Mouse (Mus musculus): Measurements from ENCODE around the gene Ffar4.

Ffar4 gene

GRCm38 (mm10) chr19:38096858-38097758, at the start of gene Ffar4:
Gene Ffar4 (plus strand): TSS chr19:38097071.
- no peak for DNase-seq

- no peak for DNase-seq
These were observed 47.2 kb upstream of the Ffar4 start for GRCm38 (mm10) chr19:38049686-38050085.

- DNase-seq = no peak
These were observed 43.4 kb upstream of the Ffar4 start for GRCm38 (mm10) chr19:38053227-38054041.

- DNase-seq = peak; percentile 87
These were observed 42.6 kb upstream of the Ffar4 start for GRCm38 (mm10) chr19:38054149-38054719.

GRCm38 (mm10) chr19:38054720-38055192, 42.1 kb upstream of the Ffar4 start, which contains the start of gene Cep55:
Gene Cep55 (plus strand): TSS chr19:38055011.
- DNase-seq = peak; percentile 95

- DNase-seq = no peak
These were observed 41.1 kb upstream of the Ffar4 start for GRCm38 (mm10) chr19:38055798-38056197.

- no peak for DNase-seq
These were observed 40.6 kb upstream of the Ffar4 start for GRCm38 (mm10) chr19:38056276-38056675.

GRCm38 (mm10) chr19:38056931-38057330, 39.9 kb upstream of the Ffar4 start:
- no peak for DNase-seq

- DNase-seq = no peak
These were observed 33.7 kb upstream of the Ffar4 start for GRCm38 (mm10) chr19:38063201-38063600.

- DNase-seq = no peak
These were observed 32.8 kb upstream of the Ffar4 start for GRCm38 (mm10) chr19:38064051-38064450.

- no peak for DNase-seq
These were observed 23.6 kb upstream of the Ffar4 start for GRCm38 (mm10) chr19:38073226-38073625.

GRCm38 (mm10) chr19:38075051-38075450, 21.8 kb upstream of the Ffar4 start:
- no peak for DNase-seq

- no peak for DNase-seq
These were observed 20.6 kb upstream of the Ffar4 start for GRCm38 (mm10) chr19:38076251-38076650.

- DNase-seq = no peak
These were observed 18.9 kb upstream of the Ffar4 start for GRCm38 (mm10) chr19:38077851-38078540.

- DNase-seq = no peak
These were observed 15.5 kb upstream of the Ffar4 start for GRCm38 (mm10) chr19:38081361-38081760.

- no peak for DNase-seq
These were observed 13.8 kb upstream of the Ffar4 start for GRCm38 (mm10) chr19:38082931-38083525.

- no peak for DNase-seq
These were observed 11.0 kb upstream of the Ffar4 start for GRCm38 (mm10) chr19:38085841-38086240.

- DNase-seq = no peak
These were observed 9.8 kb upstream of the Ffar4 start for GRCm38 (mm10) chr19:38086948-38087551.

- no peak for DNase-seq
These were observed 7.5 kb upstream of the Ffar4 start for GRCm38 (mm10) chr19:38089358-38089757.

GRCm38 (mm10) chr19:38091512-38091985, 5.3 kb upstream of the Ffar4 start:
- DNase-seq = no peak

- DNase-seq = no peak
These were observed 640 bp upstream of the Ffar4 start for GRCm38 (mm10) chr19:38096231-38096630.

GRCm38 (mm10) chr19:38107871-38108270, 11.0 kb downstream of the Ffar4 start:
- no peak for DNase-seq

Data from kidney, adult 18-20 months (tissue).